Mouse (Mus musculus): ENCODE measurements around the gene Dnajb12. TPM values are rescaled to one million over a fixed set of nuclear protein-coding genes. Genes with fewer than 3 reads are reported as not detected.

Gene Dnajb12
- polyA plus RNA-seq, 1 experiment from 2014 or later: 17.8 TPM

DNA sequence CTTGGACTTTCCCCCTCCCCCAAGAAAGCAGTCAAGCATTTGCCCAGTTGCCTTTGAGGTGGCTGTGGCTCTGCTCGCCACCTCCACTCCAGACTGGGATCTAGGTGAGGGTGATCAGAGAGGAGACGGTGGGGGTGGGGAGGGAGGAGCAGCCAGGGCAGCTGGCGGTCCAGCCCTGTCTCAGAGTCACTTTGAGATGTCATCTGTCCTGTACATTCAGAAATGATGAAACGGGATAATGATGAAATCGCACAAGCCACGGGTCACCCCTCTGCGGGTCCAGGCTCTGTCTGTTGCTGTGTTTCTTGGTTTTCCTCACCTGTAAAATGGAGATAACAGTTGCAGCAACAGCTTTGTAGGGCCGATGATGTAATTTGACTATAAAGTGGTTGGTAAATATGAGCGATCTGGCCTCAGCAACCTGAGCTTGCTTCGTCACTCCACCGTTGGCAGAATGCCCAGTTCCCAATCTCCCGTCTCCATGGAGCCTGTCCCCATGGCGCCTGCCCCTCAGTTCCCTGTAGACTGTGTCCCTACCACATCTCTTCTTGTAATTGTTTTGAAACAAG lies 64.1 kb downstream of the Dnajb12 start:
- Histone ChIP-seq H3K4me2 (peak overlapping the region; percentile 60), H3K9me3 (replicated peaks) (no peaks in the 10 kb centered on the region), H3K27me3 (no peaks in the 10 kb centered on the region), H3K27ac (peak overlapping the region; percentile 63), H3K36me3 (no peaks in the 10 kb centered on the region), H3K4me1 (replicated peaks) (peaks cover 32% of the 10 kb centered on the region), H3K4me3 (peak overlapping the region; percentile 27), H3K9ac (peak overlapping the region; percentile 32; the same call in 1 of the 2 replicates)
- 13% methylated on average over 13 of the region's 13 CpGs for WGBS
- ATAC-seq (replicated peaks; ENCODE audit: insufficient number of reproducible peaks, insufficient read depth, low FRiP score, low read depth): peak; percentile 75

DNA sequence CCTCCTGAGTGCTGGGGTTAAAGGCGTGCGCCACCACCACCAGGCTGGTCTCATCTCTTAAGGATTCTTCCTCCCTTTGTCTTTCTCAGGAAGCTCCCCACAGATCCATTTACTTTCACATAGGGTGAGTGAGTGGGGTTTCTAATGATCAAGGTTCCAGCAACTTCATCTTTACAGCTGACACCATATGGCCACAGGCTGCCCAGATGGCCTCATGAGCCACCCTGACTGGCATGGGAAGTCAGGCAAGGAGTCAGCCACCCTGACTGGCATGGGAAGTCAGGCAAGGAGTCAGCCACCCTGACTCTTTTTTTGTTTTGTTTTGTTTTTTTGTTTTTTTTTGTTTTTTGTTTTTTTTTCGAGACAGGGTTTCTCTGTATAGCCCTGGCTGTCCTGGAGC lies 66.1 kb downstream of the Dnajb12 start:
- no peak overlapping the region for H3K27ac ChIP-seq
- no peaks in the 10 kb centered on the region for H3K9me3 ChIP-seq (replicated peaks)
- ATAC-seq (replicated peaks; ENCODE audit: insufficient number of reproducible peaks, insufficient read depth, low FRiP score, low read depth): no peak
- peaks cover 51% of the 10 kb centered on the region for H3K4me1 ChIP-seq (replicated peaks)
- no peak overlapping the region for H3K4me2 ChIP-seq
- no peaks in the 10 kb centered on the region for H3K36me3 ChIP-seq
- H3K4me3 ChIP-seq: no peak overlapping the region
- WGBS: 90% methylated on average over 3 of the region's 3 CpGs
- H3K9ac ChIP-seq: no peak overlapping the region
- H3K27me3 ChIP-seq: no peaks in the 10 kb centered on the region

- no peaks in the 10 kb centered on the region for H3K36me3 ChIP-seq
- H3K4me2 ChIP-seq: no peak overlapping the region
- ATAC-seq (replicated peaks; ENCODE audit: insufficient number of reproducible peaks, insufficient read depth, low FRiP score, low read depth): no peak
- H3K27me3 ChIP-seq: no peaks in the 10 kb centered on the region
- H3K9ac ChIP-seq: no peak overlapping the region
- WGBS: 88% methylated on average over 5 of the region's 5 CpGs
- H3K9me3 ChIP-seq (replicated peaks): no peaks in the 10 kb centered on the region
- peaks cover 55% of the 10 kb centered on the region for H3K4me1 ChIP-seq (replicated peaks)
- H3K4me3 ChIP-seq: no peak overlapping the region
- no peak overlapping the region for H3K27ac ChIP-seq
Observed at GRCm38 (mm10) chr10:59946362-59946761, 67.0 kb downstream of the Dnajb12 start.

DNA sequence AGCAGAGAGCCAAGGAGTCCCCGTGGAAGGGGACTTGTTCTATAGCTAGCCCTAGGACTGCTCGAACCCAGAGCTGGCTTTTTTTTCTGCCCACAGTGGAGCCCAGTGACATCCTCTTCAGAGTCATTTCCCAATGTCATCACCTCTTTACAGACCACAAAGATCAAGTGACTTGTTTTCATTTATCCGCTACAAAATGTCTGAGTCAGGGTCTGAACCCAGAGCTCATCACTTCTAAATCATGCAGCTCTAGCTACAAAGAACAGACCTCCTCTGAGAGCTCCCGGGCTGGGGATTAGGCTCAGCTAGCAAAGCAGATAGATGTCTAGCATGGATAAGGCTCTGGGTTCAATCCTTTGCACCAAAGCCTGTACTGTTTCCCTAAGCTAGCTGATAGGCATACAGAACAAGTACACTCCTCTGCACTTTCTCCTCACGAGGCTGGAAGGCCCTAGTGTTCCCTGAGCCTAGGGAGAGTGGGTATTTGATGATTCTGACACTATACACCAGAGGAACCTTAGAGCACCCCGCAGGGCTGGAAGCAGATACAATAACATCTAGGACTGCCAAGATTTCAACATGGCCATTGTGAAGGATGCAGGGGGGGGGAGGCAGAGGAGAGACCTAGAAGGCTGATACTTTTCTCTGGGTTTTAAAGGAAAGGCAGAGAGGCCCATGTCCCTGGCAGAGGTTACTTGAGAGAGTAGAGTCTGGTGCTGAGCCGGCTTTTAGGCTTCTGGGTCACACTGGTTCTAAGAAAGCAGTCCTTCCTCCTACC lies 68.1 kb downstream of the Dnajb12 start:
- H3K9ac ChIP-seq: no peak overlapping the region
- no peaks in the 10 kb centered on the region for H3K36me3 ChIP-seq
- H3K27ac ChIP-seq: peak overlapping the region; percentile 88
- no peak overlapping the region for H3K4me2 ChIP-seq
- no peaks in the 10 kb centered on the region for H3K27me3 ChIP-seq
- no peak for ATAC-seq (replicated peaks; ENCODE audit: insufficient number of reproducible peaks, insufficient read depth, low FRiP score, low read depth)
- peaks cover 53% of the 10 kb centered on the region for H3K4me1 ChIP-seq (replicated peaks)
- 48% methylated on average over 7 of the region's 7 CpGs for WGBS
- H3K9me3 ChIP-seq (replicated peaks): no peaks in the 10 kb centered on the region
- no peak overlapping the region for H3K4me3 ChIP-seq

DNA sequence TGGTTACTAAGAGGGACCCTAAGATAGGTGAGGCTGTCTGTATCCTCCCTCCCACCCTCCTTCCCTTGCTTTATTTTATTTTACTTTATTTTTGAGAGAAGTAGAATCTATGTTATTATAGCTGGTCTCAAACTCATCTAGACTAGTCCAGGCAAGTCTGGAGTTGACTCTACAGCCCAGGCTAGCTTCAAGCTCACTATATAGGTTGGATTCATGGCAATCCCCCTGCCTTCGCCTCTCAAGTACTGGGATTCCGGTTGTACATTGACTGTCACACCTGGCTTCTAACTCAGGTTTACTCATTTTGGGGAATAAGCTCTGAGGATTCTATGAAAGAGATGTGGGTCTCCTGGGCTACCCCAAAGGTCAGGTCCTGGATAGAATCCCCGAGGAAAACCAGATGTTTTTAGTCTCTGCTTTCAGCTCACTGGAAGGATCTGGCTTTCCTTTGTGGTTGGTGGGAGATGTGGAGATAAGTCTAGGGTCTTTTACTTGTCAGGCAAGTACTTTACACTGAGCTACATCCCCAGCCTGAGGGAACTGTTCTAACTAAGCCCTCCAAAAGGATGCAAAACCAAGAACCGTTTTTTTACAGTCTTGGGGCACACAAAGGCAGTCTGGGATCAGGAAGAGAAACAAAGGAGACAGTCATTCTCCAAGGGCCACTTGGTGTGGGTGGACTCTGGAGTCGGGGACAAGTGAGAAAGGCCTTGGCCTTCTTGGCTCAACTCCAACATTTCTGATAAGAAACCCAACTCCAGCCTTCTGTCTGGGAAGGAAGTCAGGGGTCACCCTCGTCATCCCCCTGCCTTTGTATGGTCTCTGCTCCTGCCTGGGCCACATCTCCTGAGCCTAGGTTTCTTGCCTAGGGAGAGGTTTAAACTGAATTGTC lies 69.3 kb downstream of the Dnajb12 start:
- WGBS: 42% methylated on average over 6 of the region's 6 CpGs
- Histone ChIP-seq H3K4me3 (no peak overlapping the region), H3K27ac (peak overlapping the region; percentile 88), H3K27me3 (no peaks in the 10 kb centered on the region), H3K36me3 (no peaks in the 10 kb centered on the region), H3K9ac (0 out of 2 replicates have a peak overlapping the region, but pooled peaks have one; percentile 84), H3K9me3 (replicated peaks) (no peaks in the 10 kb centered on the region), H3K4me2 (peak overlapping the region; percentile 82), H3K4me1 (replicated peaks) (peaks cover 53% of the 10 kb centered on the region)
- ATAC-seq (replicated peaks; ENCODE audit: insufficient number of reproducible peaks, insufficient read depth, low FRiP score, low read depth): no peak

Other genes with a start within 250 kb of the Dnajb12 start
- 32.7 and 44.2 TPM in 2 replicates for gene Micu1, start 177.1 kb upstream of the Dnajb12 start, polyA plus RNA-seq (2015; fragmentation: Nextera tagmentation; extraction: Ambion mirVana)
- 22.7 and 33.4 TPM in 2 replicates for gene Ddit4, start 72.3 kb downstream of the Dnajb12 start, polyA plus RNA-seq (2015; fragmentation: Nextera tagmentation; extraction: Ambion mirVana)
- gene Ascc1, start 123.2 kb downstream of the Dnajb12 start, polyA plus RNA-seq (2015; fragmentation: Nextera tagmentation; extraction: Ambion mirVana): 36.1 and 40.6 TPM in 2 replicates
- 85.4 and 92.2 TPM in 2 replicates for gene Anapc16, start 123.6 kb downstream of the Dnajb12 start, polyA plus RNA-seq (2015; fragmentation: Nextera tagmentation; extraction: Ambion mirVana)
- gene Spock2, start 226.7 kb downstream of the Dnajb12 start, polyA plus RNA-seq (2015; fragmentation: Nextera tagmentation; extraction: Ambion mirVana): 3.8 and 8.8 TPM in 2 replicates